Mouse (Mus musculus): ENCODE results near the gene Gm20388. TPM values are rescaled to one million over a fixed set of nuclear protein-coding genes. Genes with fewer than 3 reads are reported as not detected.

Gm20388 gene
- total RNA-seq, 1 experiment = 27.0 TPM

DNA sequence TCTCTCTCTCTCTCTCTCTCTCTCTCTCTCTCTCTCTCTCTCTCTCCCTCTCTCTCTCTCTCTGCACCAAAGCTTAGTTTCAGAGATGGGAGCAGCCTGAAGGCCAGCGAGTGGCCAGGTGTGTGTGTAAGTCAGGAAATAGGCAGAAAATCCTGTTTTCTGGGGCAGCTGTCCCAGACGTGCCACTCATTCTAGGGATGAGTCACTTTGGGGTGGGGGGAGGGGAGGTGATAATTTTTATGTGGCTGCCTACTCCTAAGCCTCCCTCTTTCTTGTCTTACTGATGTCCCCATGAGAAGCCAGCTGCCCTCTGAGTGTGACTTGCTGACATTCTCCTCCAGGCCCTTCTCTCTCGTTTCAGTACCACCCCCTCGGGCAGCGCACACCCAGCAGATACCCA, 75.5 kb downstream of the Gm20388 start:
- no peak for TF ChIP-seq MAFK (IDR thresholded peaks at IDR 0.05; ENCODE audit: insufficient read depth, low read depth, low read length)
- TF ChIP-seq CHD2 (IDR thresholded peaks at IDR 0.05; ENCODE audit: low read depth, low read length) = no peak
- TF ChIP-seq ZNF384 (IDR thresholded peaks at IDR 0.05; ENCODE audit: low read depth, low read length) = no peak
- TF ChIP-seq ZC3H11A (IDR thresholded peaks at IDR 0.05; ENCODE audit: borderline replicate concordance, low read depth, low read length) = no peak
- no peak for TF ChIP-seq HCFC1 (IDR thresholded peaks at IDR 0.05; ENCODE audit: borderline replicate concordance, insufficient read depth, low read length)
- in situ Hi-C loops (cut with MboI; ENCODE audit: low sequenced_read_pairs in 2 of 2, unreplicated experiment in 2 of 2) = no loop called here

DNA sequence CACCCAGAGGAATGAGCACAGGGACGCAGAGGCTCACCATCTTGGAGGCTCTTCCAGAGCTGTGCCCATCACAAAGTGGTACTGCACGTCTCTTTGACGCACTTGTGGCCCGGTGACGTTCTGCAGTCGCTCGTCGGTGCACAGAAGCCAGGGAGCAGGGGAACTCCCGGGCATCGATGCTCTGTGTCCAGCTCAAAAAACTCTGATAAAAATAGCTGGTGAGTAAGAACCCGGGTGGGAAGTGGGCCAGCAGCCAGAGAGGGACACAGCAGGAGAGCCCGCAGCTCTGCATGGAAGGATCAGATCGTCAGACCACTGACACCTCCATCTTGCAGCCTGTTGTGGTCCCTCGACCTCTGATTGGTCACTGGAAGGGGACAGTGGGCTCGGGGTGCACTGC, 77.4 kb downstream of the Gm20388 start:
- no peak for DNase-seq (ENCODE audit: low read depth, low spot score)
- in situ Hi-C loops (cut with MboI; ENCODE audit: low sequenced_read_pairs in 2 of 2, unreplicated experiment in 2 of 2) = no loop called here
- H3K9me3 ChIP-seq (ENCODE audit: control insufficient read depth, insufficient read depth, low read depth, low read length) = no peaks in the 10 kb centered on the region
- no peak for TF ChIP-seq HCFC1 (IDR thresholded peaks at IDR 0.05; ENCODE audit: borderline replicate concordance, insufficient read depth, low read length)
- 0 out of 4 replicates have a peak, but pooled peaks cover 2% of the 10 kb centered on the region in 2 experiments for H3K4me1 ChIP-seq (ENCODE audit: control insufficient read depth in 2 of 2, insufficient read depth in 2 of 2, low read length in 2 of 2, poor library complexity in 1 of 2)
- no peak overlapping the region for H3K9ac ChIP-seq (ENCODE audit: insufficient read depth, low read depth, low read length, poor library complexity, severe bottlenecking)
- H3K27ac ChIP-seq (ENCODE audit: insufficient read depth, low read depth, low read length, poor library complexity, severe bottlenecking) = no peak overlapping the region
- H3K36me3 ChIP-seq (ENCODE audit: control insufficient read depth, insufficient read depth, low read length, poor library complexity, severe bottlenecking) = no peaks in the 10 kb centered on the region
- H3K4me3 ChIP-seq (ENCODE audit: insufficient read depth in 1 of 2, low read depth in 1 of 2, low read length in 2 of 2, poor library complexity in 1 of 2, severe bottlenecking in 1 of 2) = no peak overlapping the region

More for the DNA sequence above, 75.5 kb downstream of the Gm20388 start:
- no peaks in the 10 kb centered on the region for H3K9me3 ChIP-seq (ENCODE audit: control insufficient read depth, insufficient read depth, low read depth, low read length)
- no peaks in the 10 kb centered on the region for H3K4me1 ChIP-seq (ENCODE audit: control insufficient read depth in 2 of 2, insufficient read depth in 2 of 2, low read length in 2 of 2, poor library complexity in 1 of 2)
- H3K36me3 ChIP-seq (ENCODE audit: control insufficient read depth, insufficient read depth, low read length, poor library complexity, severe bottlenecking) = no peaks in the 10 kb centered on the region
- no peak for DNase-seq (ENCODE audit: low read depth, low spot score)
- H3K27ac ChIP-seq (ENCODE audit: insufficient read depth, low read depth, low read length, poor library complexity, severe bottlenecking) = no peak overlapping the region
- no peak overlapping the region for H3K4me3 ChIP-seq (ENCODE audit: insufficient read depth in 1 of 2, low read depth in 1 of 2, low read length in 2 of 2, poor library complexity in 1 of 2, severe bottlenecking in 1 of 2)
- H3K9ac ChIP-seq (ENCODE audit: insufficient read depth, low read depth, low read length, poor library complexity, severe bottlenecking) = no peak overlapping the region

- Histone ChIP-seq H3K9me3 (ENCODE audit: control insufficient read depth, insufficient read depth, low read depth, low read length) (no peaks in the 10 kb centered on the region), H3K4me3 (ENCODE audit: insufficient read depth in 1 of 2, low read depth in 1 of 2, low read length in 2 of 2, poor library complexity in 1 of 2, severe bottlenecking in 1 of 2) (peak within 1 kb of the TSS; percentile 45 to 67), H3K27ac (ENCODE audit: insufficient read depth, low read depth, low read length, poor library complexity, severe bottlenecking) (no peak within 1 kb of the TSS), H3K36me3 (ENCODE audit: control insufficient read depth, insufficient read depth, low read length, poor library complexity, severe bottlenecking) (no peaks in the 10 kb centered on the region), H3K4me1 (ENCODE audit: control insufficient read depth in 2 of 2, insufficient read depth in 2 of 2, low read length in 2 of 2, poor library complexity in 1 of 2) (0 out of 4 replicates have a peak, but pooled peaks cover 2% of the 10 kb centered on the region in 2 experiments), H3K9ac (ENCODE audit: insufficient read depth, low read depth, low read length, poor library complexity, severe bottlenecking) (no peak within 1 kb of the TSS; the same call in 1 of the 2 replicates)
- TF ChIP-seq CHD2 (IDR thresholded peaks at IDR 0.05; ENCODE audit: low read depth, low read length) = no peak
- no peak for TF ChIP-seq MAFK (IDR thresholded peaks at IDR 0.05; ENCODE audit: insufficient read depth, low read depth, low read length)
- TF ChIP-seq HCFC1 (IDR thresholded peaks at IDR 0.05; ENCODE audit: borderline replicate concordance, insufficient read depth, low read length) = no peak
- no peak for TF ChIP-seq ZNF384 (IDR thresholded peaks at IDR 0.05; ENCODE audit: low read depth, low read length)
- no peak for TF ChIP-seq ZC3H11A (IDR thresholded peaks at IDR 0.05; ENCODE audit: borderline replicate concordance, low read depth, low read length)
- DNase-seq (ENCODE audit: low read depth, low spot score) = peak; percentile 88
- in situ Hi-C loops (cut with MboI; ENCODE audit: low sequenced_read_pairs in 2 of 2, unreplicated experiment in 2 of 2) = no loop called here
Measured at GRCm38 (mm10) chr8:119992249-119992648, 81.6 kb downstream of the Gm20388 start, which contains the start of gene Crispld2. TSS of gene Crispld2 (plus strand) at chr8:119992438.

DNA sequence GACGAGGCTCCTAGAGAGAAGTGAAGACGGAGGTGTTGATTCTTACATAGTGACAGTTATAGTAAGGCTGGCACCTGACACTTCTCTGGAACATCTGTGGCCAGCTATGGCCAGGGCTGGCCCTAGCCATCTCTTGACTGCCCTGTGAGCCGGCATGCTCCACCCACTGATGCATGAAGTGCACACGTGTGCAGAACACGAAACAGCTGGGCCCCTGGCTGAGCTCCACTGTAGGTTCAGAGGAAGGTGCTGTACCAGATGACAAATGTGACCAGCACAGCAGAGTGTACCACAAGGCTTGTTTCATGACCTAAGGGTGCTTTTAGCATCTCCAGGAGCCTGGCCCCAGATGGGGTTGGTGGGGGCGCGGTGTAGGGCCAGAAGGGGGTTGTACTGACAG, 83.5 kb downstream of the Gm20388 start:
- no peaks in the 10 kb centered on the region for H3K9me3 ChIP-seq (ENCODE audit: control insufficient read depth, insufficient read depth, low read depth, low read length)
- no peaks in the 10 kb centered on the region for H3K36me3 ChIP-seq (ENCODE audit: control insufficient read depth, insufficient read depth, low read length, poor library complexity, severe bottlenecking)
- no peak for DNase-seq (ENCODE audit: low read depth, low spot score)
- H3K9ac ChIP-seq (ENCODE audit: insufficient read depth, low read depth, low read length, poor library complexity, severe bottlenecking) = no peak overlapping the region
- H3K4me3 ChIP-seq (ENCODE audit: insufficient read depth in 1 of 2, low read depth in 1 of 2, low read length in 2 of 2, poor library complexity in 1 of 2, severe bottlenecking in 1 of 2) = no peak overlapping the region
- TF ChIP-seq ZC3H11A (IDR thresholded peaks at IDR 0.05; ENCODE audit: borderline replicate concordance, low read depth, low read length) (no peak), MAFK (IDR thresholded peaks at IDR 0.05; ENCODE audit: insufficient read depth, low read depth, low read length) (no peak), CHD2 (IDR thresholded peaks at IDR 0.05; ENCODE audit: low read depth, low read length) (no peak), HCFC1 (IDR thresholded peaks at IDR 0.05; ENCODE audit: borderline replicate concordance, insufficient read depth, low read length) (no peak), ZNF384 (IDR thresholded peaks at IDR 0.05; ENCODE audit: low read depth, low read length) (no peak)
- 0 out of 4 replicates have a peak, but pooled peaks cover 2% of the 10 kb centered on the region in 2 experiments for H3K4me1 ChIP-seq (ENCODE audit: control insufficient read depth in 2 of 2, insufficient read depth in 2 of 2, low read length in 2 of 2, poor library complexity in 1 of 2)
- no peak overlapping the region for H3K27ac ChIP-seq (ENCODE audit: insufficient read depth, low read depth, low read length, poor library complexity, severe bottlenecking)
- in situ Hi-C loops (cut with MboI; ENCODE audit: low sequenced_read_pairs in 2 of 2, unreplicated experiment in 2 of 2) = no loop called here

DNA sequence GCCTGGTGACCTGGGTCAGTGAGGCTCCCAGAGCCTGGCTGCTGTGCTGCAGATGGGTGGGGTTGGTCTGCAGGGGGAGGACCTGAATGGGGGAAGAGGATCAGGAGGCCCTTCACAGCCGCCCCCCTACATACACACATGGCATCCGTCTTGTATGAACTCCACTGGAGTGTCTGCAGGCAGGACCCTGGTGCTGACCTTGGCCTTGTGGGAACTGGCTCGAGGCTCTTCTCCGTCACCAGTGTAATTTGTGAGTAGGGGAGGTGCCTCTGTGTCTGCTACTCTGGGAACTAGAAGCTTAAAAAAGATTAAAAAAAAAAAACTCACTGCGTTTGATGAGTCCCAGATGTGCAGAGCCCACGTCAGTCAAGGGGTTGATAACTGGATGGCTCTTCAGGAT, 83.9 kb downstream of the Gm20388 start:
- H3K9me3 ChIP-seq (ENCODE audit: control insufficient read depth, insufficient read depth, low read depth, low read length) = no peaks in the 10 kb centered on the region
- no peaks in the 10 kb centered on the region for H3K36me3 ChIP-seq (ENCODE audit: control insufficient read depth, insufficient read depth, low read length, poor library complexity, severe bottlenecking)
- no peak overlapping the region for H3K4me3 ChIP-seq (ENCODE audit: insufficient read depth in 1 of 2, low read depth in 1 of 2, low read length in 2 of 2, poor library complexity in 1 of 2, severe bottlenecking in 1 of 2)
- H3K27ac ChIP-seq (ENCODE audit: insufficient read depth, low read depth, low read length, poor library complexity, severe bottlenecking) = no peak overlapping the region
- no peak for DNase-seq (ENCODE audit: low read depth, low spot score)
- TF ChIP-seq MAFK (IDR thresholded peaks at IDR 0.05; ENCODE audit: insufficient read depth, low read depth, low read length) (no peak), HCFC1 (IDR thresholded peaks at IDR 0.05; ENCODE audit: borderline replicate concordance, insufficient read depth, low read length) (no peak), ZC3H11A (IDR thresholded peaks at IDR 0.05; ENCODE audit: borderline replicate concordance, low read depth, low read length) (no peak), CHD2 (IDR thresholded peaks at IDR 0.05; ENCODE audit: low read depth, low read length) (no peak), ZNF384 (IDR thresholded peaks at IDR 0.05; ENCODE audit: low read depth, low read length) (no peak)
- H3K4me1 ChIP-seq (ENCODE audit: control insufficient read depth in 2 of 2, insufficient read depth in 2 of 2, low read length in 2 of 2, poor library complexity in 1 of 2) = 0 out of 4 replicates have a peak, but pooled peaks cover 2% of the 10 kb centered on the region in 2 experiments
- no peak overlapping the region for H3K9ac ChIP-seq (ENCODE audit: insufficient read depth, low read depth, low read length, poor library complexity, severe bottlenecking)
- in situ Hi-C loops (cut with MboI; ENCODE audit: low sequenced_read_pairs in 2 of 2, unreplicated experiment in 2 of 2) = no loop called here
